Mouse (Mus musculus) myocyte (in vitro differentiated cells): ENCODE measurements around the gene Cntfr.

Experiments
- CEBPB ChIP-seq: IDR thresholded peaks from 2 replicates; pipeline ENCODE4 v1.6.1; 2011; ENCODE audit warnings: mild to moderate bottlenecking, moderate library complexity; ENCODE audit not compliant: poor library complexity, insufficient read depth, severe bottlenecking
- E2F4 ChIP-seq: IDR thresholded peaks from one replicate; pipeline ENCODE4 v1.6.1; 2011; ENCODE audit warnings: mild to moderate bottlenecking, control low read depth, moderate library complexity; ENCODE audit not compliant: insufficient read depth
- MAX ChIP-seq: IDR thresholded peaks from one replicate; pipeline ENCODE4 v1.6.1; 2011; ENCODE audit warnings: low read depth, mild to moderate bottlenecking, control low read depth
- MYOD1 ChIP-seq, 3 experiments: IDR thresholded peaks; one replicate each; pipeline ENCODE4 v1.6.1; 2011; ENCODE audit warnings: control low read depth in 2 of 3, low read depth in 2 of 3, mild to moderate bottlenecking in 2 of 3, moderate library complexity in 1 of 3; ENCODE audit not compliant: insufficient read length in 2 of 3, control insufficient read depth in 1 of 3
- MYOG ChIP-seq, 3 experiments: IDR thresholded peaks; one replicate each; pipeline ENCODE4 v1.6.1; 2011; ENCODE audit warnings: control low read depth in 2 of 3, low read depth in 2 of 3, mild to moderate bottlenecking in 2 of 3; ENCODE audit not compliant: insufficient read length in 2 of 3, control insufficient read depth in 1 of 3, insufficient read depth in 1 of 3
- POLR2A ChIP-seq: IDR thresholded peaks from one replicate; pipeline ENCODE4 v1.6.1; 2011; ENCODE audit warnings: low read depth, mild to moderate bottlenecking, control low read depth, moderate library complexity; ENCODE audit not compliant: insufficient read length
- SRF ChIP-seq: IDR thresholded peaks from one replicate; pipeline ENCODE4 v1.6.1; 2011; ENCODE audit warnings: low read depth; ENCODE audit not compliant: control insufficient read depth, insufficient read length
- TCF12 ChIP-seq: IDR thresholded peaks from one replicate; pipeline ENCODE4 v1.6.1; 2011; ENCODE audit warnings: mild to moderate bottlenecking, control low read depth; ENCODE audit not compliant: poor library complexity, insufficient read depth, severe bottlenecking
- TCF3 ChIP-seq: IDR thresholded peaks from one replicate; pipeline ENCODE4 v1.6.1; 2011; ENCODE audit warnings: low read depth, control low read depth; ENCODE audit not compliant: insufficient read length
- USF1 ChIP-seq: IDR thresholded peaks from one replicate; pipeline ENCODE4 v1.6.1; 2011; ENCODE audit warnings: low read depth, mild to moderate bottlenecking, control low read depth, moderate library complexity

- TF ChIP-seq TCF12 (no peak), POLR2A (no peak), USF1 (no peak), TCF3 (no peak), E2F4 (no peak), MYOD1 (IDR thresholded peaks at IDR 0.05; ENCODE audit: control insufficient read depth in 1 of 3, insufficient read length in 2 of 3, low read depth in 2 of 3) (no peak), MYOG (IDR thresholded peaks at IDR 0.05; ENCODE audit: control insufficient read depth in 1 of 3, insufficient read depth in 1 of 3, insufficient read length in 2 of 3, low read depth in 2 of 3) (no peak), CEBPB (no peak), MAX (no peak), SRF (no peak)
Measured at GRCm38 (mm10) chr4:41681947-41682346, 14.9 kb downstream of the Cntfr start.
